Mouse (Mus musculus): ENCODE results near the gene Slc35f1.

Slc35f1 gene

DNA sequence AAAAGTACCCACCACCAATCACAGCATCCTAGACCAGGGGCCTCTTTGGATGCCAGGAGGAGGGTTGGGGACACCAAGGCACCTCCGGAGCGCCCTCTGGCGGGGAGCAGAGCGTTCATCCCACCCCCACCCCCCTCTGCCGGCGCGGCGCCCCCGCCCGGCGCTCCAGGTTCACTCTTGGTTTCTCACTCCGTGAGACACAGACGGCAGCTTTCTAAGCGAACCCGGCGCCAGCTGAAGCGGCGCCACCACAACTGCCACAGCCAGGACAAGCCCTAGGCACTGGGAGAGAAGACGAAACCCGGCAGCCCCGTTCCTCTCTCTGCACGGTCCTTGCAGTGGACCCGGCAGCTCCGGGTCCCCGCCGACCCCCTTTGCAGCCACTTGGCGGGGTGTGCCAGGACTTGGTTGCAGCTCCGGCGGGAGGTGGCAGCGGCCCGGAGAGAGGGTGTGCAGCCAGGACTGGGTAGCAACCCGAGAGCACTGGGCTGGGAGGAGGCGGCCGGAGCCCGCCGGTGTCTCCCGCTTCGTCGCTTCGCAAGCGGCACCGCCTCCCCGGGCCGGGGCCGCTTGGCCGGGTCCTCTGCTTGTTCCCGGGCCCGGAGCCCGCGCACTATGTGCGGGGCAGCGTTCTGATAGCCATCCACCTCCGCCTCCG is at the start of gene Slc35f1:
Gene Slc35f1 (plus strand): TSS at position 200 of the 658 bp plus-strand sequence.
- POLR2A ChIA-PET, result interaction anchor here in 1 of 4 experiments (0.6 kb wide), 1 partner anchor 250 kb away, joined by 5 read pairs; no protein-coding TSS in a partner anchor
- CTCF ChIA-PET, result interaction anchor here (0.5 to 1.1 kb wide), 18 partner anchors 14 to 1060 kb away, joined by 3 to 9 read pairs (median 4); partner anchors contain the start of gene Fam184a (in 1 of the 4)

DNA sequence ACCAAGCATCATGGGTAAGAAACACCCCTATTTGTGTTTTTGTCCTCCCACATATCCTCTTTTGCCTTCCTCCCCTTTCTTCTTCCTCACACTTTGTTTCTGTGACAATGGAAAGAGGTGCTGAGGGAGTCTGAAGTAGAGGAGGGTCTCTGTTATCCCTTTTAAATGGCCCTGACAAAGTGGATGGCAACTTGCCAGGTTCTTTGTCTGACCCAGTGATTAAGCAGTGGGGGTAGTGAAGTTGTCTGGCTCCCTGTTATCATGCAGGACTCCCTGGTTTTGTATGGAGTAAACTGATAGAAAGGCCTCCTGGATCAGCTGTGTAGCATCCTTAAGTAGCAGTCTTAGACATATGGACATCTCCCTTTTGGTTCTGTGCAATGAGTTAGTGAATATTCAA is 19.1 kb upstream of the Slc35f1 start:
- CTCF ChIA-PET, result no interaction called here
- POLR2A ChIA-PET, result no interaction called here

DNA sequence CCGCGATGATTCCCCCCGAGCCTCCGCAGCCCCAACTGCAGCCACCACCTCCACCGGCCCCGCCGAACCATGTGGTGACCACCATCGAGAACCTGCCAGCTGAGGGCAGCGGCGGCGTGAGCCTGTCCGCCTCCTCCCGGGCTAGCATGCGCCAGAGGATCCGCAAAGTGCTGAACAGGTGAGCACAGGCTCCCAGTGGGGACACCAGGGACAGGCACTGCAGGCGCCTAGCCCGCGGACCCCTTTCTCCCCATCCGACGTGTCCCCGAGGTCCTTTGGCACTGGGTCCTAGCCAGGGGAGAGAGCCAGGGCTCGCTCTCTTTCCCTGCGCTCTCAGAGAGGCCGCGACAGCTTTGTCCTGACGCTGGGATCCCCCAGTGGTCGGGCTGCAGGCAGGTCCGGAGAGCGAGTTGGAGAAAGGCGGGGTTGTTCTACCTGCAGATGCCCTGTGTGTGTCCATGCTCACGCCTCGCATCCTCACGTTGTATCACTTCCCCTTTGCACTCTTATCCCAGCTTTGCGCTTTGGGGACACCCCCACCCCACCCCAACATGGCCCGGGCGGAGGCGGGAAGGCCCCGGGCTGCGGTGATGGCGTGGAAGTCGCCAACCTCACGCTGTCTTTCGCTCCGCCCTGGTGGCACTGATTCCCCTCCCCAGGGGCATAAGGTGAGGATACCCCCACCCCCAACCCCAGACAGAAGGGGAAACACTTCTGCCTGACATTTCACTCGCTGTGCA is 829 bp downstream of the Slc35f1 start:
- POLR2A ChIA-PET, result interaction anchor here in 2 of 4 experiments (0.6 kb wide), 2 partner anchors 251 to 268 kb away, joined by 5 to 6 read pairs; no protein-coding TSS in a partner anchor
- CTCF ChIA-PET, result interaction anchor here (0.5 to 1.1 kb wide), 14 partner anchors 13 to 1060 kb away, joined by 3 to 9 read pairs (median 4); partner anchors contain the start of gene Fam184a (in 1 of the 4)

DNA sequence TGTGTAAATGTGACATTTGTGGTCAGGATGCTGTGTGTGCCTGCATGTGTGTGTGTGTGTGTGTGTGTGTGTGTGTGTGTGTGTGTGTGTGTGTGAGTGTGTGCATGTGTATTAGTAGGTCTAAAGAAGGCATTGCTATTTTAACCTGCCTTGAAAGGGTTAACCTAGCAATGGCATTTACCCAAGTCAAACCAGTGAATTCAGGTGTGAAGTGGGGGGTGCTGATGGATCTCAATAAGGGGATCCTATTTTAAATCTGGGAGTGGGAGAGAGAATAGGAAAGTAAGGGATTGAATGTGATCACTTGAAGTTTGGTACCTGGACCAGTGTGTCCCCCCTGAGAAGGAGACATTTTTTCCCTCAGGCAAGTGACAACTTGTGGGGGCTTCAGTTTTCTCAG is 13.4 kb downstream of the Slc35f1 start:
- CTCF ChIA-PET, result interaction anchor here in 1 of 4 experiments (1.0 kb wide), 1 partner anchor 13 kb away, joined by 5 read pairs; the partner anchor contains the start of gene Slc35f1

DNA sequence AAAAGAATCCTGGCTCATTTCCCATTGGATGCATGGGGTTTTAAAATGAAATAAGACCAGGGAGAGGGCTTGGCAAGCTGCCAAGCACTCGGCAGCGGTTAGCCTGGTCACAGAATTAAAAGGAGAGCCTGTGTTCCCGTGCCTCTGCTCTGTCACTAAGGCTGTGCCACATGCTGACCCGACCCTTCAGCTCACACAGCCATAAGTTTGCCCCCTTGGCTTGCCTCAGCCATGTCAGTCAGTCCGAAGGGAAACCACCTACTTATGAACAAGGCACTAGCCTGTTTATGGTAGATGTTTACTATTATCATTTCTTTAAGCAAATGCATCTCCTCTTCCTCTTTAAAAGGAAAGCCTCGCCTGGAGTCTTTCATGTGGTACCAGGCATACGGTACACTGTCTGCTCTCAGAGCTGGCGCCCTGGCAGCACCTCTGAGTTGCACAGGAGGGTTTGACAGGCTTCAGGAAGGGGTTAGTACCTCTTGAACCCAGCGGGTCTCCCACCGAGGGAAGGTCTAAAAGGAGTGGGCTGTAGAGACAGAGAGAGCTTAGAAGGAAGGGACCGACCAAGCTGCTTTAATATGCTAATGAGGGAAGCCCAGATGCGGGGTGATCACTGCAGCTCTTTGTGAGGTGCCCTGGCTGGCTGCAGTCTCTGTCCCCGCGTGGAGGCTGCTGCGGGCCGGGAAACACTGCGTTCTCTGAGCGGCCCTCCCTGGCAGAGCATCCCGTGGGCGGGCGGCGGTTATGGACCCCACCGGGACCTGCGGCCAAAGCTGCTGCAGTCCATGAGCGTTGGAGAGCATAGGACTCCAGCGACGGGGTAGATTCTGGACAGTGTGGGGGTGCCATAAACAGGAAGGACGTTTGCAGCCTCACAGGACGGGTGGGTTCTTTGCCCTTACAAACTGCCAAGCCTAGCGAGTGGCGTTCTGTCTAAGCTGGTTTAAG is 14.0 kb downstream of the Slc35f1 start:
- CTCF ChIA-PET, result interaction anchor here in 3 of 4 experiments (0.6 to 1.3 kb wide), 3 partner anchors 14 to 675 kb away, joined by 3 to 10 read pairs (median 5); partner anchors contain the start of gene Slc35f1 (in 2 of the 3)
- POLR2A ChIA-PET, result interaction anchor here in 1 of 4 experiments (0.6 to 1.0 kb wide), 3 partner anchors 9 to 432 kb away, joined by 3 to 4 read pairs (median 3); no protein-coding TSS in a partner anchor

More for the DNA sequence above, 13.4 kb downstream of the Slc35f1 start:
- POLR2A ChIA-PET, result interaction anchor here in 1 of 4 experiments (0.6 kb wide), 1 partner anchor 432 kb away, joined by 3 read pairs; no protein-coding TSS in a partner anchor

DNA sequence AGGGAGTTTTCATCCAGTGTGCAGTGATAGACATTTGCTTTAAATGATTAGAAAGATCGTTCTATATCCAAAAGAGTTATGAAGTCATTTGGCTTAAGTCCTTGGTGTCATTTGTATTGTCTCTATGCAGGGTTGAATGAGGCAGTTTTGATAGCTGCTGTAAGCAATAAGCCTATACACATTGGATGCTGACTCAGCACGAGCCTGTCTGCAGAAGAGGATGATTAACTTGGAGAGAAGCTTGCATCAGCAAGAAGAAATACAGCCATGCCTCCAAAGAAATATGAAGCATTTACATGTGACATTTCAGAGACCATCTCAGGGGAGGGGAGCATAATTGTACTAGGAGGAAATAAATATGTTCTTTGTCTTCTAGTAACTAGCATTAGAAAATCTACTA is 19.1 kb downstream of the Slc35f1 start:
- CTCF ChIA-PET, result no interaction called here
- POLR2A ChIA-PET, result no interaction called here

DNA sequence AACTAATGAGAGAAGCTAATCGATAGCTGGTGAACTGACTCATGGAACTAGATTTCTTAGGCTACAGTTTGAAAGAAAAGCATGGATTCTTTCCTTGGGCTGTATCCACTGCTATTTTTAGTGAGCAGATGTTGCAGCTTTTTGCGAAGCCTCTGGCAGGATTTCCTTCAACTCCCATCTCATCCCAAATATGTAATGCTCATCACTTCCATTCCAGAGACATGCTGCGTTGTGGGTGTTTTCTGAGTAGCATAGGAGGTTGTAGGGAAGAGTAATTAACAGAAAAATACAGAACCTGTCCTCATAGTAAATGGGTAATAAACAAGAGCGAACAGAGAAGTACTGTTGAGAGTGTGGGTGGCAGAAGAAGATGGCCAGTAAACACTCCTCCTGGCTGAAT is 21.8 kb downstream of the Slc35f1 start:
- CTCF ChIA-PET, result no interaction called here
- POLR2A ChIA-PET, result no interaction called here

DNA sequence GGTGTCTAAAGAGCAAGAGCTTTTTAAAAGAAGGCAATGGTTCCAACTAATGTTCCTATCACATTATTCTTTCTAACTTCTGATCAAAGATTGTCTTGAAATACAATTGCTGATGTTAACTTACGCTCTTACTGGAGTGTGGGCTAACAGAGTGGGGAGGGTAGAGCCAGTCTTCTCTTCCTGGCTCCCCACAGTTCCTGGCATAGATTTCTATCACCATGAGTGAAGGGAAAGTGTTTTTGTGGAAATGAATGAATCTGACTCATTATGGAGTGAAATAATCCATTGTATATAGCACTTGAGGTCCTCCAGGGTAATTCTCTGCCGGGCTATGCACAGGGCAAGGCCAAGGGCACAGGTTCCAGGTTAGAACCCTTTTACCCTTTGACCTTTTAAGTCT is 24.2 kb downstream of the Slc35f1 start:
- ChIA-PET CTCF (no interaction called here), POLR2A (no interaction called here)

DNA sequence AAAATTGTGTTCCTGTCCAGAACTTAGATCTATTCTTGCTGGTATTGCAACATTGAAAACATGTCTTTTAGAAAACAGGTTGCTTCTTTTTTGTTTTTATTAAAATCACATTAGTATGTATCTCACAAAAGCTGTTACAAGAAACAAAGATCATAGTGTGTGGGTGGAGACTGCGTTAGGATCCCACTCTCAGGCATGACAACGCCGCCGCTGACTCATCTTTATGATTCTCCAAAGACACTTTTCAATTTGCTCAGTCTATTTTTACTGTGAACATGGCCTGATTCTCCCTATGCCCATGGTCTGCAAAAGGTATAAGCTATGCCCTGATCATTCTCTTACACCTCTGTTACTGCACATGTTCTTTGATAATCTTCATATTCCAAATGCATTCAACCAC is 24.8 kb downstream of the Slc35f1 start:
- POLR2A ChIA-PET, result no interaction called here
- CTCF ChIA-PET, result no interaction called here

DNA sequence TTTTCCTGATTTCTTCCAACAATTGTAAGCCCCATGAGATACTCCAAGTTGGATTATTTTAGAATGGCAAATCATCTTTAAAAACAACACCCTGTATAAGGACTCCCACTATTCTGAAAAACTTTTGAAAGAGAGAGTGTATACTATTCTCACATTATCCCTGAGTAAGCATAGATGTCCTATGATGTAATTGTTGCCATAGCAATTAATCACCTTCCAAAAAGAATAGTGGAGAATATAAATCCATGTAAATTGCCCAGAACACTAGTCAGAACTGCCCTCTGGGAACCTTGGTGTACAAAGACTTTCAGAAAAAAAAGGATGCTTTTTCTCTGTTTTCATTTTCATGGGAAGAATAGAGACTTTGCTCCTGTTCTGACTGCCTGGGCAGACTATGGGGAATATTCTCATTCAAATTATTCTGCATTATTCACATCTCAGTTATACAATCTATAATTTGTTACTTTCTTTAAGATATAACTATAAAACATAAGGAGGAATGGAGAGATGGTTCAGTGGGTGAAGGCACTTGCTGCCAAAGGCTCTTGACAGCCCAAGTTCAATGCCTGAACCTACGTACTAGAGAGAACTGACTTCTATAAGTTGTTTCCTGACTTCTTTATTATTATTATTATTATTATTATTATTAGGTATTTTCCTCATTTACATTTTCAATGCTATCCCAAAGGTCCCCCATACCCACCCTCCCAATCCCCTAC is 28.0 kb downstream of the Slc35f1 start:
- POLR2A ChIA-PET, result interaction anchor here in 2 of 4 experiments (0.6 kb wide), 2 partner anchors 49 to 802 kb away, joined by 3 read pairs; no protein-coding TSS in a partner anchor

DNA sequence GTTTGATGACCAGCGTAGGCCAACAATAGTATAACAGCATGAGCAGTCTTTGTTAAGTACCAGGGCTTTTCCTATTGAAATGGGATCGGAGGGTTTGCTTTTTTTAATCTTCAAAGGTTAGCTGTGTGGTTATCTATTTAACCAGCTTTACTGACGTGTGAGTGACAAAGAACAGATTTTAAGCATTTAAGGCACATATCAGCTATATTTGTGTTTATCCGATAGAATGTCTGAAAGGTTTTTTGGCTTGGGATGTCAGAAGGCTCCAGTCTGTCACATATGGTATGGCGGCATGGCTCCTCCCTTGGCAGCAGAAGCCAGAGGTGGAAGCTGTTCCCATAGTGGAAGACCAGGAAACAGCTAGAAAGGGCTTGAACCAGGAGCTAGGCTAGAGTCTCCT is 36.3 kb downstream of the Slc35f1 start:
- ChIA-PET CTCF (no interaction called here), POLR2A (no interaction called here)

More for the DNA sequence above, 28.0 kb downstream of the Slc35f1 start:
- CTCF ChIA-PET, result no interaction called here

DNA sequence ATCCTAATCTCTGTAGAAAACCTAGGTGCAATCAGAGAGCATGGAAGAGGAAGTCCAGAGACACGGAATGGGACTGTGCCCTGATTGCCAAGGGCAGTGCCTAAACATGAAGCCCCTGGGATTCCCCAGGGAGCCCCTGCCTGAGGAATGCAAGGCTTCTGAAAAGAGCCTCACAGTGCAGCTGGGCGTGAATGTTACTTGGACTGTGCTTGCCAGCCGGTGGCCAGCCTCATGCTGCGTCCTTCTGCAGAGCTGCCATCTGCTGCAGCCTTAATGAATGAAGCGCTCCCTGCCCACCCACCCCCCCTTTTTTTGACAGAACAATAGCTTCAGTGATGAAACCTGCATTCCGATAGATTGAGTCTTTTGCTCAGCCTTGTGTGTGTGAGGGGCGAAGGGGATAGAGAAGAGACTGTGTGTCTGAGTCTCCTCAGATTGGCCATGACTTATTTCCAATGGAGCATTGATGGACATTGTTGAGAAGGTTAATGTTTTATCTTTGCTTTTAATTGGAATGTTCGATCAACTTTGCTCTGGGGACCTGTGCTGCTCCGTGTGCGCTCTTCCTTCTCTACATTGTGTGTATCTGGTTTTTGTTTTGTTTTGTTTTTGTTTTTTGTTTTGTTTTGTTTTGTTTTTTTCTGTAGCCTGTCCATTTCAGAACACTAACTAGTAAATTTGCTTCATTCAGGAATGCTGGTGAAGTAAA is 52.5 kb downstream of the Slc35f1 start:
- ChIA-PET POLR2A (interaction anchor here in 1 of 4 experiments (0.7 kb wide), 1 partner anchor 194 kb away, joined by 3 read pairs; no protein-coding TSS in a partner anchor), CTCF (no interaction called here)

DNA sequence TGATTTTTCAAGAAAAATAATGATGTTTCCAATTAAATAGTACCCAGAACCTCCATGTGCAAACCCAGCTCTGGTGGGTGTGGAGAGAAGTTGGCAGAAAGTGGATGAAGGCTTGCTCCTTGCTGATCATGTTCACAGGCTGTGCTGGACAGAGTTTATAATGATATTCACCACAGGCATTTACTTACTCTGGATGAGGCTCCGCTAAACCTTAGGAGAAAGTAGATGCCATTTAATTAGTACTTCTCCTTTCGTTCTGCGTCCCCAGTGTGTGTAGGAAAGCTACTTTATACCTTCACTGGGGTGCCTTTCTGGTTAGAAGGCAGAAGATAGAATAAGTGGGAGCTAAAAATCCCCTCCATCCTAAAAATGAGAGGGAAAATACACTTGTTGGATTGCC is 53.5 kb downstream of the Slc35f1 start:
- ChIA-PET POLR2A (no interaction called here), CTCF (interaction anchor here in 1 of 4 experiments (0.6 kb wide), 1 partner anchor 14 kb away, joined by 3 read pairs; no protein-coding TSS in a partner anchor)

DNA sequence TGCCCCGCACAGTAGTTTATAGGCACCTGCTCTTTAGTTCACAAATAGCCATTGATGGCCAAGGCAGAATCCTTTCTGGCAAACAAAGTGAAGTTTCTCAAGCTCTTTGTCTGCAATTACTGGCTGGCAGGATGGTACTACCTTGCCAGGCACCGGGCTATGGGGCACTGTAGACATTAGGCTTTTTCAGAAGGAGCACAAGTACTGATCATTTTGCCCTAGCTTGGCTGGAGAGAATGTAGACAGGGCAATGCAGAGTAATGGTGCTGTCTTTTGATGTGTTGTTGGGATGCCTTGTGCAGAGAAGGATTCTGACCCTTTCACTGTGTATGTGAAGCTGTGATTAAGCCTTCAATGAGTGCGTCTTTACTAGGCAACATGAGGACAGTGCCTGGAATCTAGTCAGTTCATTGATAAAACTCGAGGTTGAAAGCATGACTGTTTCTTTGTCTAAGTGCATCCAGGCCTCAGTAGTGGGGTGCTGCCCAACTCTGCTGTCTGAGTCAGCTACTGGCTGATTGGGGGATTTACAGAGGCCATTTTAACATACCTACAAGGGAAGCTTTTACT is 57.8 kb downstream of the Slc35f1 start:
- CTCF ChIA-PET, result no interaction called here
- POLR2A ChIA-PET, result no interaction called here

DNA sequence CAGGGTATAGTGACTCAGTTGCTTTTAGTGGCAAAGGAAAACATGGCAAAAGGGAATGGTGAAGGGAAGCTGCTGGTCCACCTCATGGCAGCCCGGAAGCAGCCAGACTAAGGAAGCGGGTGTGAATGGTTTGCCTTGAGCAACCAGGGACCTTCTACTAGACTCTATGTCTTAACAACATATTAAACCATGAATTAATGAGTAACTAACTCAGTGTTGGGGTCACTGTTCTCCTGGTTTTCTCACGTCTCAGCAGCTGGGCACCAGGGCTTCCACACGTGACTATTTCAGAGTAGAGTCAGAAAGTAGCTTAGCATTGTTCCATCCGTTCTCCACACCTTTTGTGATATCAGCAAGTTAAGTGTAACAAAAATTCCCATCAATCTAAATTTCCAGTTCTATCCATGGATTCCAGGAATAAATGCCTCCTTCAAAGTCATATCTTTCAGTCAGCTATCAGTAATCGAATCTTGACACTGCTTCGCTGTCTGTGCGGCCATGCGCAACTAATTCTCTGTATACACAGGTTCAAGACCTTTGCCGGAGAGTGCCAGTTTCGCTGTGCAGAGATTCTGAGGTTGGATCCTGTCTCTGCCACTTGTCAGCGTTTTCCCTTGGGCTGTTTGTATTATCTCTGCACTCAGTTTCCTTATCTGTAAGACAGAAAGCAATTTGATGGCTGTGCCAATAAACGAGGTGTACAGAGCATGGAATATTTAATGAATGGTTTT is 65.8 kb downstream of the Slc35f1 start:
- ChIA-PET CTCF (interaction anchor here in 1 of 4 experiments (0.6 kb wide), 1 partner anchor 21 kb away, joined by 3 read pairs; no protein-coding TSS in a partner anchor), POLR2A (no interaction called here)

DNA sequence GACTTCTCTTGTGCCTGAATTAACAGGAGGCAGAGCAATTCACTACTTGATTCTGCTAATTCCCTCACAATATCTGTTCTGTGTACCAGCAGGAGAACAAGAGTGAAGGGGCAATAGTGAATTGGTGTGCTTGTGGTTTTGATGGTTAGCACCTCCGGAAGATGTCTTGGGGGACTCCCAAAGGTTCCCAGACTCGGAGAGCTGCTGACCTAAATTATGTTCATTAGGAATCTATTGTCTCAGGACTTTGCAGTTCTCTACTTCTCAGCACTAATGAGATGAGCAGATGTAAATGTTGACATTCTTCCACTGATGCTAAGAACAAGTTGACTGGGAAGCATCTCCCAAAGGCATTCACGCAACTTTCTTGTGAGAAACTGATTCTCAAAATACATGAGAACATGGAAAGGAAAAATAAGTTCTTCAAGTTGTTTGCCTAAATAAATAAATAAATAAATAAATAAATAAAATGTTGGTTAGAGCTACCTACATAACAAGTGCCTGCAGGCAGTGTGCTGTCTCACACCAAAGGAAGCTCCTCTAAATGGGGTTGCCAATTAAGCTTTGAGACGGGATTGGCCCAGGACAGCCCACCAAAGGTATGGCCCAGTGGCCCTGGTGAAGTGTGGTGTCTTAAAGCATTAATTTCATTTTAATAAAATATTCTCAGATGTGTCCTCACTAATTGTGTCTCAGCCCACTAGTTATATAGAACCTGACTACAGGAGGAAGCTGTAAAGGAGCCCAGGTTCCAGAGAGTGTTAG is 67.3 kb downstream of the Slc35f1 start:
- ChIA-PET POLR2A (interaction anchor here in 1 of 4 experiments (0.5 kb wide), 1 partner anchor 99 kb away, joined by 4 read pairs; no protein-coding TSS in a partner anchor), CTCF (interaction anchor here in 1 of 4 experiments (0.6 kb wide), 1 partner anchor 14 kb away, joined by 3 read pairs; no protein-coding TSS in a partner anchor)
